Mouse (Mus musculus) forebrain, embryonic 10.5 days (tissue): Measurements from ENCODE around the gene Trmt1. TPM values are rescaled to one million over a fixed set of nuclear protein-coding genes. Genes with fewer than 3 reads are reported as not detected.

Source experiments
- DNase-seq: peaks from one replicate; pipeline ENCODE4 v3.0.0-alpha.2; 2017; ENCODE audit warnings: low spot score; ENCODE audit errors: extremely low spot score
- H3K27ac ChIP-seq: fragments of 300-500 bp; sonication (generic); 2 replicates; pipeline ENCODE4 v1.5.1; 2016; ENCODE audit warnings: mild to moderate bottlenecking
- H3K27me3 ChIP-seq: fragments of 300-500 bp; sonication (generic); 2 replicates; pipeline ENCODE4 v1.6.1; 2016; ENCODE audit warnings: mild to moderate bottlenecking; ENCODE audit not compliant: poor library complexity, severe bottlenecking
- H3K36me3 ChIP-seq: fragments of 300-500 bp; sonication (generic); replicated peaks from 2 replicates; pipeline ENCODE4 v1.6.1; 2016; ENCODE audit warnings: mild to moderate bottlenecking, moderate library complexity
- H3K4me1 ChIP-seq: fragments of 300-500 bp; sonication (generic); 2 replicates; pipeline ENCODE4 v1.6.1; 2016
- H3K4me3 ChIP-seq: fragments of 300-500 bp; sonication (generic); 2 replicates; pipeline ENCODE4 v1.5.1; 2016; ENCODE audit warnings: mild to moderate bottlenecking, moderate library complexity
- H3K9me3 ChIP-seq: fragments of 300-500 bp; sonication (generic); 2 replicates; pipeline ENCODE4 v1.6.1; 2016; ENCODE audit warnings: mild to moderate bottlenecking, moderate library complexity
- WGBS: fragments of 180-500 bp; shearing (Covaris S2); methylation state at CpG from one replicate; pipeline ENCODE4 v1.1.7; 2016; 5-methylcytosine and 5-hydroxymethylcytosine counted together
- polyA plus RNA-seq: library from polyadenylated mRNA; unstranded; fragments of >200 nt; fragmentation: Nextera tagmentation; extraction: Ambion mirVana; gene quantifications from 2 replicates; pipeline ENCODE4 v1.2.1, GENCODE M21; 2016

The Trmt1 gene
- polyA plus RNA-seq, 1 experiment from 2014 or later: 68.8 TPM

- Histone ChIP-seq H3K4me1 (peaks cover 84% of the 10 kb centered on the region), H3K4me3 (no peak overlapping the region), H3K36me3 (no peaks in the 10 kb centered on the region), H3K27ac (0 out of 2 replicates have a peak overlapping the region, but pooled peaks have one; percentile 4), H3K27me3 (peaks cover 100% of the 10 kb centered on the region), H3K9me3 (no peaks in the 10 kb centered on the region)
- DNase-seq: no peak
- WGBS: 59% methylated on average over 4 of the region's 4 CpGs
Measured at GRCm38 (mm10) chr8:84736521-84736920, 50.4 kb downstream of the Trmt1 start.

- peak; percentile 81 for DNase-seq
- WGBS: 1% methylated on average over 16 of the region's 16 CpGs
Measured at GRCm38 (mm10) chr8:84737608-84738007, 51.5 kb downstream of the Trmt1 start.

GRCm38 (mm10) chr8:84738266-84738665 lies 52.2 kb downstream of the Trmt1 start:
- Histone ChIP-seq H3K27ac (peak overlapping the region; percentile 79), H3K36me3 (no peaks in the 10 kb centered on the region), H3K27me3 (peaks cover 100% of the 10 kb centered on the region), H3K9me3 (no peaks in the 10 kb centered on the region), H3K4me3 (peak overlapping the region; percentile 38; the same call in 1 of the 2 replicates), H3K4me1 (peaks cover 84% of the 10 kb centered on the region)
- no peak for DNase-seq
- under 1% methylated on average over 10 of the region's 10 CpGs for WGBS

More at GRCm38 (mm10) chr8:84737608-84738007, 51.5 kb downstream of the Trmt1 start:
- Histone ChIP-seq H3K27ac (peak overlapping the region; percentile 79), H3K36me3 (no peaks in the 10 kb centered on the region), H3K4me3 (peak overlapping the region; percentile 38), H3K27me3 (peaks cover 100% of the 10 kb centered on the region), H3K4me1 (peaks cover 84% of the 10 kb centered on the region), H3K9me3 (no peaks in the 10 kb centered on the region)

DNA sequence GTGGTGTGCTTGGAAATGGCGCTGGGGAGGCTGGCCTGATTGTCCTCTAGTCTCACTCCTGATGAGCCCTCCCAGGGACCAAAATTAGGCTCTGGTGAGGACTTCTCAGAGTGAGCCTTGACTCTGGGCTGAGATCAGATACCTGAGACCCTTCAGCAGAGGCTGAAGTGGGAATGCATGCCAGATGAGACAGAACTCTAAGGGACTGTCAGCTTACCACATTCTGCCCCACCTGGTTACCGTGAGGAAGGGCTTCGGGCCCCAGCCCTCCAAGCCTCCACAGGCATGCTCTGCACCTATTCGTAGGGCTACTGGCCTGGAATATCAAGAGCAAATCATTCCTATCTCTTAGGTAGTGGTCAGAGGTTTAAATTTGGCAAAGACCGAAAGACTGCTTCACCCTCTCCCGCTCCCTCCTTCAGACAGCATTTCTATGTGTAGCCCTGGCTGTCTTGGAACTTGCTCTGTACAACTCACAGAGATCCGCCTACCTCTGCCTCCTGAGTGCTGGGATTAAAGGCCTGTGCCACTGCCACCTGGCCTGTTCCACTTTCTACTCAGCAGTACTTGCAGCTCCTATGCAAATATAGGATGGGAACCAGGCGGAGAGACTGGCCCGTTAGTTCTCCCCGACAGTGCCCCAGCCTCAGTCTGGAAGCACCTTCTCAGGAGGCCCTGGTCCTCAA lies 52.8 kb downstream of the Trmt1 start:
- Histone ChIP-seq H3K4me3 (peak overlapping the region; percentile 38; the same call in 1 of the 2 replicates), H3K36me3 (no peaks in the 10 kb centered on the region), H3K27me3 (peaks cover 100% of the 10 kb centered on the region), H3K9me3 (no peaks in the 10 kb centered on the region), H3K4me1 (peaks cover 87% of the 10 kb centered on the region), H3K27ac (peak overlapping the region; percentile 79)
- no peak for DNase-seq
- 29% methylated on average over 10 of the region's 10 CpGs for WGBS

DNA sequence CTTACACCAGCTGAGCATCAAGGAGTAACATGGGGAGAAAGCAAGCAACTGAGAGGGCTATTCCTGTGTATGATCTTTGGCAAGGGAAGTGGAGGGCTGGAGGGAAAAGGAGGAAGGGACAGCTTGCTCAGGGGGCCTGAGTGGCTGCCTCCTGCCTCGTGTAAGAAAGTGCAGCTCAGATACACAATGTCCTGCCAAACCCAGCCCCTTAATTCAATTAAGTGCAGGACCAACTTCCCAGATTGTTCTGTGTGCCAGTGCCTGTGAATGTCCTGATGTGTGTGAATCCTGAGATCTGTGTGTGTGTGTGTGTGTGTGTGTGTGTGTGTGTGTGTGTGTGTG lies 53.3 kb downstream of the Trmt1 start:
- no peak for DNase-seq
- H3K9me3 ChIP-seq: no peaks in the 10 kb centered on the region
- peaks cover 92% of the 10 kb centered on the region for H3K4me1 ChIP-seq
- peak overlapping the region; percentile 79; the same call in 1 of the 2 replicates for H3K27ac ChIP-seq
- peaks cover 100% of the 10 kb centered on the region for H3K27me3 ChIP-seq
- H3K36me3 ChIP-seq: no peaks in the 10 kb centered on the region
- WGBS: 4% methylated on average over 1 of the region's 1 CpGs
- H3K4me3 ChIP-seq: no peak overlapping the region

GRCm38 (mm10) chr8:84740895-84741843 lies 55.1 kb downstream of the Trmt1 start:
- DNase-seq: no peak
- Histone ChIP-seq H3K9me3 (no peaks in the 10 kb centered on the region), H3K4me3 (no peak overlapping the region; the same call in 1 of the 2 replicates), H3K4me1 (peaks cover 95% of the 10 kb centered on the region), H3K27me3 (peaks cover 100% of the 10 kb centered on the region), H3K27ac (peak overlapping the region; percentile 85), H3K36me3 (no peaks in the 10 kb centered on the region)
- WGBS: 14% methylated on average over 13 of the region's 13 CpGs

GRCm38 (mm10) chr8:84742171-84743053 lies 56.3 kb downstream of the Trmt1 start:
- Histone ChIP-seq H3K36me3 (no peaks in the 10 kb centered on the region), H3K27me3 (peaks cover 100% of the 10 kb centered on the region), H3K27ac (peak overlapping the region; percentile 85), H3K4me1 (peaks cover 99% of the 10 kb centered on the region), H3K9me3 (no peaks in the 10 kb centered on the region), H3K4me3 (peak overlapping the region; percentile 35)
- peak; percentile 70 for DNase-seq
- 2% methylated on average over 32 of the region's 32 CpGs for WGBS

GRCm38 (mm10) chr8:84743054-84743415 lies 56.9 kb downstream of the Trmt1 start:
- H3K4me3 ChIP-seq: peak overlapping the region; percentile 35
- H3K36me3 ChIP-seq: no peaks in the 10 kb centered on the region
- no peak for DNase-seq
- H3K27me3 ChIP-seq: peaks cover 100% of the 10 kb centered on the region
- peak overlapping the region; percentile 85 for H3K27ac ChIP-seq
- no peaks in the 10 kb centered on the region for H3K9me3 ChIP-seq
- peaks cover 92% of the 10 kb centered on the region for H3K4me1 ChIP-seq
- WGBS: 3% methylated on average over 10 of the region's 10 CpGs

GRCm38 (mm10) chr8:84743517-84744420 lies 57.7 kb downstream of the Trmt1 start:
- H3K27ac ChIP-seq: peak overlapping the region; percentile 85
- H3K27me3 ChIP-seq: peaks cover 100% of the 10 kb centered on the region
- H3K36me3 ChIP-seq: no peaks in the 10 kb centered on the region
- peak; percentile 75 for DNase-seq
- no peaks in the 10 kb centered on the region for H3K9me3 ChIP-seq
- WGBS: 2% methylated on average over 17 of the region's 17 CpGs
- H3K4me3 ChIP-seq: peak overlapping the region; percentile 35
- H3K4me1 ChIP-seq: peaks cover 85% of the 10 kb centered on the region

DNA sequence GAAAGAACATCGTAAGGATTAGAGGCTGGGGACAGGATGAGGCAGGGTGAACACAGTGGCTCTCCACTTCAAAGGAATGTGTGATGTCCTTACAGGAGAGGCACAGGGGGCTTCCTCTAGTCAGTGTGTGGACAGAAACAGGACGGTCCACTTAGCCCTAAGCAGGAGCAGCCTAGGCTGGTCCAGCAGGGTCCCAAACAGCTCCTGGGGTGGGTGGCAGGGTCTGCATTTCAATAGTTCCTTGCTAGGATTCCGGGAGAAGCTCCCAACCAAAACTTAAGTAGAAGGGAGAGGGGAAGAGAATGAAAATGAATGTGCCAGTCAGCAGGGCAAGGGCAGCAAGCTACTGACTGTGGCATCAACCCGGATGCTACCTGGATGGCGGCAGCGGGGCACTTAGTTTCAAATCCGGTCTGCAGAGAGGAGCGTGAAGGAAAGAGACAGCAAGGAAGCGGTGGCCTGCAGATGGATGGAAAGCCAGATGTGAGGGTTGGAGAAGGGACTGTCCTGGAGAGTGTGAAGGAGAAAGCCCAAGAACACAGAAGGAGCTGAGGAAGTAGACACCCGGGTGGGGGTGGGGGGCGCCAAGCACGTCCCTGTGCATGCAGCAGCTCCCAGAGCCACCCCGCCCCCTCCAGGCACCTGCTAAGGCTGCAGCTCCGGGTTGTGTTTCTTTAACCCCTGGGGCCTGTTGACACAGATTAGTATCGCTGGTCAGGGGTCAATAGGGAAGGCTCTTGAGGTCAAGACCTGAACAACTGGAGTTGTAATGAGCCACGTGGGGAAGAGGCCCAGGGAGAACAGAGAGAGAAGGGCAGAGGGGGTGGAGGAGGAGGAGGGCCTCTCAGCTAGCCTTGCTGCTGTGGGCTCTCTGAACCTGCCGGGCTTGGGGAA lies 59.2 kb downstream of the Trmt1 start:
- Histone ChIP-seq H3K36me3 (no peaks in the 10 kb centered on the region), H3K4me1 (peaks cover 80% of the 10 kb centered on the region), H3K4me3 (peak overlapping the region; percentile 35), H3K27me3 (peaks cover 100% of the 10 kb centered on the region), H3K27ac (peak overlapping the region; percentile 85), H3K9me3 (no peaks in the 10 kb centered on the region)
- under 1% methylated on average over 17 of the region's 17 CpGs for WGBS
- peak; percentile 74 for DNase-seq
